In genomic region chr1:120099483-120099882, GRCm38 (mm10) we compare ENCODE assay signal across 14 mouse cellular contexts. TPM values are rescaled to one million over a fixed set of nuclear protein-coding genes. Genes with fewer than 3 reads are reported as not detected.
DNase-seq lines count a peak whose midpoint lies in the region; ATAC-seq and TF ChIP-seq lines count a peak whose summit lies in the region.
"Had no signal": no experiment of that assay in that cellular context is flagged by ENCODE, and none has a peak within 500 bp of the region (broad histone marks: within the 10 kb centered on the region; RNA-seq: fewer than 3 reads in every experiment).

No protein-coding gene starts in this region.

- H3K27ac ChIP-seq in kidney, adult 2 months (ENCODE audit: insufficient read depth, low read depth, low read length): no peak overlapping the region
- H3K27ac ChIP-seq: forebrain, embryonic 13.5 days; left cerebral cortex, adult 2 months; midbrain, embryonic 10.5 days had no signal

- H3K4me3 ChIP-seq in kidney, adult 2 months (ENCODE audit: insufficient read depth, low read depth, low read length): no peak overlapping the region
- H3K4me3 ChIP-seq: forebrain, embryonic 13.5 days; left cerebral cortex, adult 2 months; midbrain, embryonic 10.5 days had no signal

- peak; percentile 34 for ATAC-seq in activated CD4-positive, CD25-positive, alpha-beta regulatory T cell, adult 4 months
- ATAC-seq: forebrain, embryonic 13.5 days had no signal

- no peak for TF ChIP-seq CTCF in kidney, adult 2 months (conservative IDR thresholded peaks at IDR 0.05; ENCODE audit: insufficient read depth, insufficient read length, low read depth, low read length)

- no peak for TF ChIP-seq POLR2A in kidney, adult 2 months (IDR thresholded peaks at IDR 0.05; ENCODE audit: low read depth, low read length)

- peaks cover 4% of the 10 kb centered on the region; the same call in 1 of the 2 replicates for H3K4me1 ChIP-seq in kidney, adult 2 months (ENCODE audit: control insufficient read depth, insufficient read depth, low read length)
- H3K4me1 ChIP-seq: forebrain, embryonic 13.5 days had no signal

- DNase-seq in kidney, adult 2 months: peak; percentile 49
- DNase-seq in kidney, adult 8-10 months: no peak
- peak; percentile 92 for DNase-seq in 3T3-L1 (ENCODE audit: low read depth, low spot score)
- peak; percentile 29 for DNase-seq in lung, postnatal 25 days (ENCODE audit: low spot score)
- no peak for DNase-seq in embryo, embryonic 11 days
- DNase-seq in cerebellum, adult 18-20 months: no peak
- no peak for DNase-seq in c-Kit-positive CD71-positive TER-119-positive erythroid progenitor cells, embryonic 14.5 days (ENCODE audit: low spot score)
- DNase-seq: cerebellum, adult 9-10 months; heart, postnatal 10 days; thymus, postnatal 36 days had no signal

- H3K27me3 ChIP-seq in kidney, adult 2 months (replicated peaks; ENCODE audit: control insufficient read depth, insufficient read depth, low read length): no peaks in the 10 kb centered on the region
- H3K27me3 ChIP-seq: forebrain, embryonic 13.5 days had no signal

- no peaks in the 10 kb centered on the region for H3K36me3 ChIP-seq in kidney, adult 2 months (ENCODE audit: control insufficient read depth, insufficient read depth, low read length)
- H3K36me3 ChIP-seq: midbrain, embryonic 10.5 days had no signal

- WGBS in kidney, adult 2 months: 37% methylated on average over 6 of the region's 6 CpGs

RNA-seq across cellular contexts. Expression of gene Dbi, which starts 21.4 kb away (rescaled TPM):
- 1,108 and 1,337 TPM in 2 replicates for polyA plus RNA-seq in kidney, adult 2 months (2012; rRNA removed)
- polyA plus RNA-seq in activated CD4-positive, CD25-positive, alpha-beta regulatory T cell, adult 4 months (2017; shearing (Covaris generic)): 100 to 1,000 TPM; 210 to 248 TPM

RNA-seq across cellular contexts. Expression of gene 3110009E18Rik, which starts 21.5 kb away (rescaled TPM):
- polyA plus RNA-seq in kidney, adult 2 months (2012; rRNA removed): 4.3 and 5.1 TPM in 2 replicates
- polyA plus RNA-seq in activated CD4-positive, CD25-positive, alpha-beta regulatory T cell, adult 4 months (2017; shearing (Covaris generic)): 10 to 100 TPM; 25.9 to 27.3 TPM

RNA-seq across cellular contexts. Expression of gene Tmem37, which starts 25.6 kb away (rescaled TPM):
- polyA plus RNA-seq in kidney, adult 2 months (2012; rRNA removed): 232 and 266 TPM in 2 replicates
- polyA plus RNA-seq in activated CD4-positive, CD25-positive, alpha-beta regulatory T cell, adult 4 months (2017; shearing (Covaris generic)): 1 to 10 TPM; 1.4 to 2.5 TPM

Comparison
In these comparisons a context has a peak if more than half of its experiments do, and no peak if none do; other contexts are left out.
1. DNase-seq: peak in kidney, adult 2 months (single experiment), 3T3-L1 (single experiment) and lung, postnatal 25 days (single experiment); none in kidney, adult 8-10 months (0 of 2), embryo, embryonic 11 days (single experiment), cerebellum, adult 18-20 months (0 of 2) and c-Kit-positive CD71-positive TER-119-positive erythroid progenitor cells, embryonic 14.5 days (single experiment).
2. RNA of gene Tmem37, which starts 25.6 kb away (polyA plus RNA-seq): 232 to 266 TPM in kidney, adult 2 months; 1.4 to 2.5 TPM in activated CD4-positive, CD25-positive, alpha-beta regulatory T cell, adult 4 months; every median in the first group is over 10 times any median in the second.